Mouse (Mus musculus) NIH3T3 (cell line): Measurements from ENCODE around the gene Grrp1.
"Not testable (repeated sequence)": the region's sequence is repeated elsewhere in the genome, so short reads cannot be mapped to it uniquely, and the experiment has no call there.

Source experiments
- DNase-seq: peaks from one replicate; pipeline ENCODE4 v3.0.0-alpha.2; 2012; ENCODE audit warnings: low read depth

The Grrp1 gene

DNA sequence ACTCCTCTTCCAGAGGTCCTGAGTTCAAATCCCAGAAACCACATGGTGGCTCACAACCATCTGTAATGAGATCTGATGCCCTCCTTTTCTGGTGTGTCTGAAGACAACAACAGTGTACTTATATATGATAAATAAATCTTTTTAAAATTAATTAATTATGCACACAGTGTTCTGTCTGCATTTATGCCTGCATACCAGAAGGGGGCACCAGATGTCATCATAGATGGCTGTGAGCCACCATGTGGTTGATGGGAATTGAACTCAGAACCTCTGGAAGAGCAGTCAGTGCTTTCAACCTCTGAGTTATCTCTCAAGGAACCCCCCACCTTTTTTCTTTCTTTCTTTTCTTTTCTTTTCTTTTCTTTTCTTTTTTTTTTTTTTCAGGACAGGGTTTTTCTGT is 15.7 kb upstream of the Grrp1 start:
- DNase-seq: not testable (repeated sequence)

DNA sequence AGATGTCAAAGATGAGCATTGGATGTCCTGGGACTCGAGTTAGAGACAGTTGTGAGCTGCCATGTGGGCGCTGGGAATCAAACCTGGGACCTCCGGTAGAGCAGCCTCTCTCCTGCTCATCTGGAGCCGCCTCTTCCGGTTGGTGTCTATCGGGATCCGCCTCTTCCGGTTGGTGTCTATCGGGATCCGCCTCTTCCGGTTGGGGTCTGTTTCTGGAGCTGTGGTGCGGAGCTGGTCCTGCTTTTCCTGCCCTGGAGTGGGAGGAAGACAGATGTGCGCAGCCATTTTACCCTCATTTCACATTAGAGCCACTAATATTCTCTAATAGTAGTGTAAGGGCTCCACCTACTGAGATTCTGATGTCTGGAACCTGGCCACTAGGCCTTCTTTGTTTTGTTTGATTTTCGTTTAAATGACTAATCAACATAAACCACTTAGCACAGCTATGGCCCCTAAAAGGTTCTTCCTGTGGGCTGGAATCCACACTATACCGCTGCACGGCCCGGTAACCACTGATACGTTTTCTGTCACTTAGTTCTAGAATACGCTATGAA is 14.3 kb upstream of the Grrp1 start:
- DNase-seq: no peak

DNA sequence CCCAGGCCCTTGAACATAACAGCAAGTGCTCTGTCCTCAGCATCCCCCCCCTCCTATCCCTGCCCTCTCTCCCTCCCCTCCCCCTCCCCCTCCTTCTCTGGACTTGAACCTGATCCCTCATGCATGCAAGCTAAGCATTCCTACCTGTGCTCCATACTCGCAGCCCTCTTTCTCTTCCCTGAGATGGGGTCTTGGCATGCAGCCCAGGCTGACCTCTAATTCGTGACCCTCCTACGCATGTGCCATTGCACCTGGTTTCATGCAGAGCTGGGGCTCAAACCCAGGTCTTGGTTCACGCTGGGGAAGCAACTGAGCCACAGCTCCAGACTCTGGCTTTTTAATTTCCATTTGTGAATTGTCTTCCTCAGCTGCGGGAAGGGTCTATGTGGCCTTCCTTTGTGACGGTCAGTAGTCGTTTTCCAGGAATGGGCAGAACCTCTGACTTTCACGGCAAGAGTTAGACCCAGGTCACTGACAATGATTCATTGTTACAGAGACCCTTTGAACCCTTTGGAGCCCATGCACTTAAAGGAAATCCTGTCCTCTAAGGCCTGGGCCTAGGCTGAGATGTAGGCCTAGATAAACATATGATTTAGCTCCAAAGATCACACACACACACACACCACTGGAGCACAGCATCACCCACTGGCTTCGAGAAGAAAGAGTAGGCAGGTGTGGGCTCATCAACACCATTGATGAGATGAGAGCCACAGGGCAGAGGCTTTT is 12.1 kb upstream of the Grrp1 start:
- DNase-seq: no peak

DNA sequence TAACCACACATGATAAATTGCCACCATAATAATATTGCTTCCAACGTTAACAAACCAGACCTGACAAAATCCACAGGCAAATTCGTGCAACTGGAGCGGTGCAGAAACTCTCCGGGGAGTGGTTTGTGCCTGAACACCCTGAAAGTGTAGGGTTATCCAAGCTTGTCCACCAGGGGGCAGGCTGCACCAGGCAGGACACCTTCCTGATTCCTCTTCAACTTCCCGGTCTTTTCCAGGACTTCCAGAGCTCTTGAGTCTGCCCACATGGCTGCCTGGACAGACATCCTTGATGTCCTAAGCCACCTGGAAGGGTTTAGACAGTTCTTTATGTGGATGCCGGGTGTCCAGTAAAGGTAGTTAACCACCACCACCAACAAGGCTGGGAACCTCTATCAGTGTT is 9.3 kb upstream of the Grrp1 start:
- DNase-seq: no peak

DNA sequence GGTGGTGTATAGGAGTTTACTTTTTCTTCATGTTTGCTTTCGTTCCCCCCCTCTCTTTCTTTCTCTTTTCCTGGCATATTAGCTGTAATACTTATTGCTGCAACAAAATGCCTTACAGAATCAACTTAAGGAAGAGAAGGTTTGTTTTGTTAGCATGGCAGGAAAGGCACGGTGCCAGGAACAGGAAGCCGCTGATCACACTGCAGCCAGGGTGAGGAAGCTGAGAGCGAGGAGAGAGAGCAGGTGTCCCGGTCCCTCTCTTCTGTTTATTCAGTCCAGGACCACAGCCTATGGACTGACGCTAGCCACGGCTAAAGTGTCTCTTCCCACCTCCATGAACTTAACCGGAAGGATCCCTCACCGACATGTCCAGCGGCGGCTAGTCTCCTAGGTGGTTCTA is 4.4 kb upstream of the Grrp1 start:
- DNase-seq: no peak

DNA sequence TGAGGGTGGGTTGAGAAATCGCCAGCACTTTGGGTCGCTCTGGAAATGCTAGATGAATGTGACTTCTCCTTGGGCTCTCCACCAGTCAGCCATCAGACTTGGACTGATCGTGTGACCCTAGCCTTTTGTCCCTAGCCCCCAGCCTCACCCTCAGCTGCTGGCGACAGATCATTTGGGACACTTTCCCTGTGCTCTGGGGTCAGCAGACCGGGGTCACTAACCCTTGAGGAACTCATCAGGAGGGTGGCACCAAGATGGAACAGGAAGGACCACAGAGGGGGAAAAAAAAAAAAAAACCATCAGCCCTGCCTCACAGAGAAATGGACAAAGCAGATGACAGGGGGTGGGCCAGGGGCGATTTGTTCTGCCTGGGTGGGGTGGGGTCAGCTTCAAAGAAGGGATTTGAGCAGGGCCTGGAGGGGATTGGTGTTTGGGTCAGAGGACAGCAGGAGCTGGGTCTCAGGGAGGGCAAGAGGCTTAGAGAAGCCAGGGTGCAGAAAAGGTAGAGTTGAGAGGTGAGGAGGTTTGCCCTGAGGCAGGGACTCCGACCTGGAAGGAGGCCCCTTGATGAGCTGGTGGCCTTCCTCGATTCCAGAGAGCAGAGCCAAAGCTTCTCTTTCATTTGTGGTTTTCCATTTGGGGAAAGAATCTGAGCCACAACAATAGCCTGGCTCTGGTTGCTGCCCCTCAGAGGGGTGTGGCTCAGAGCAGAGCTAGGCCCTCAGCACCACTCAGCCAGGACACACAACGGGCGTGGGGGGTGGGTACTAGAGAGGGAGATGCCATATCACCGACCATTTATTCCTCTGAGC is 3.5 kb upstream of the Grrp1 start:
- DNase-seq: no peak

DNA sequence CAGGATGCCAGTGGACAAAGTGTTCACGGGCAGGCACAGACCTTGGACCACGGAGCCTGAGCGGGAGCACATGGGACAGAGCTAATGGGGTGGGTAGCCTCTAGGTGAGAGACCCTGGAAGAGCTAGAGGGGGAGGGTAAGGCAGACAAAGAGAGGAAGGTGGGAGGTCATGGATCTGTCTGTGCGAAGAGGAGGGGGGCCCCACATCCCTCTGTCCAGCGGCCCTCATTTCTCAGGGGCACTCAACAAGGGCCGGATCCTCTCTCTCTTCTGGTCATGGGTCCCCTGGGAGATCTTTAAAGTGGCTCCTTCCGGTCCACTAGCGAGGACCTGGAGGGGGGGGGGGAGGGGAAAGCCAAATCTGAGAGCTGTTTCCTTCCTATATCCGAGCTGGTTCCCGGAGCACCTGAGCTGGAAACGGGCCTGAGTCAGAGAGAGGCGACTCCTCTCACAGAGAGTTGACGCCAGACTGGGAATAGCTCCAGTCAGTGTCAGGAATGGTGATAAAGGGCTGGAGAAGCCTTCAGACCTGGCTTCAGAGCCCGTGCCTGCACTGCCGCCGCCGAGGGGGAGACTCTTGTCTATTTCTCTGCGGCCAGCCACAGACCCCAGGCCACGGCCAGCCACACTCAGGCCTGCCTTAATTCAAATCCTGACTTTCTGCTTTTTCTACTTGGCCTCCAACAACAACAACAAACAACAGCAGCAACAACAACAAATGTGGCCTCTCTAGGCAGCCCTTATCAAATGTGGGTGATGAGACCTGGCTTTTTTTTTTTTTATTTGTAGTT is 2.7 kb upstream of the Grrp1 start:
- DNase-seq: no peak

DNA sequence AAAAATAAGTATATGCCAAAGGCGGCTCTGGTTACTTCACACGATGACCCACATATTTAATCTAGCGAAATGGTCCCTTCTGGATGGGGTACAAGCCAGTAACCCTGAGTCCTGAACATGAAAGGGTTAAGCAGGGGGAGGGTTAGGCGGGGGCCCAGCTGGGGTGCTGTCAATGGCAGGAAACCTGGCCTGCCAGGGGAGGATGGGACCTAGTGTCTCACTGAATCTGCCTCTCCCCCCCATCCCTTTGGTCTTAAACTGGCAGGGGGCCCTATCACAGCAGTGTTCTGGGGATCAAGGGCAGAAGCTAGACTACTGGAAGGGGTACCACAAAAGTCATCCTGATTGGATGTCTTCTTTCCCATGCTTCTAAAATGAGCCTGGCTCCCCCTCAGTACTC is 1.9 kb upstream of the Grrp1 start:
- DNase-seq: no peak

DNA sequence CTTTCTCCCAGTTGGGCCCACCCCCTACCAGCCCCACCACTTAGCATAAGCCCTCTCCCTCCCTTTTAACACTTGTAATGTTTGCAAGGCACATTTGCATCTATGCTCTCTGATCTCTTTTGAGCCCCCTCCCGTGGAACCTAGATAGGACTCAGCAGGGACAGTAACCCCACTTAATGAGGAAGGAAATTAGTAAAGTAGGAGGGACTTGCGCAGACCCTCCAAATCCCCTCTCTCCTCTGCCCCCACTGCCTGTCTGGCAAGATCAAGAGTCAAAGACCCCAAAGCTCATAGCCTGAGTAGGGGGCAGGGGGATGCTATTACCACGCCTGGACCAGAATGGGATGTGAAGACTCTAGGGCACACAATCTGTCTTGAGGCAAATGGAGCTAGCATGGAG is 929 bp upstream of the Grrp1 start:
- no peak for DNase-seq

DNA sequence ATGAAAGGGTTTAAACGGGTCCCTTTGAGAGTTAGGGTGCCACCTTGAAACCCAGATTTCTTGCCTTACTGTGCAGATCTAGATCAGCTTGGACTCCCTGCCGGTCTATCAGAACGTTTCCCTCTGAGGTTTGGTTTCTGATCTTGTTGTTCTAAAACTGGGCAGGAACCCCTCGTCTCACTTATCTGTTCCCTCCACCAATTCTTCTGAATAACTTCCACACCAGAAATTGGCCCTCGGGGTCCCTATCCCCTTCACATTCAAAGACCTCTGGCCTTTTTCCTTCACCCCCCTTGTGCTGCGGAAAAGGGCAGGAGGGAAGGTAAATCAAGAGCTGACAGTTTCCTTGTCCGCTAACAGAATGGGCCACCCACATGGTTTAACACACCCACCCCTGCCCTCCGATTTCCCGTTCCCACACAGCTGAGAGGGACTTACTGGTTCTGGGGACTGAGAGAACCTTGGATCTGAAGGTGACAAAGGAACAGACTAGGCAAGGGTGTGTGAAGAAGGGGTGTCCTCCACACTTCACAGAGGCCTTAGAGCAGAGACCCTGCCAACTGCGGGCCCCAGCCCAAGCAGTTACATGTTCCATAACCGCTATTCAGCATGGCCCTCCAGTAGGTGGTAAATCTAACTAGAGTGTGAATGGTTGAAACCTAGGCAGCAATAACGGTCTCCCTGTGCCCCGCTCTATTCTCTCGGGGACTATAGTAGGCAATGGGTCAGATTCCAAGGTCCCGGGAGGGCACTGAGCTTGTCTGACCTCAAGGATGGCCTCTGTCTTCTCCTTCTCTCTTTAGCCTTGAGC is 790 bp downstream of the Grrp1 start:
- DNase-seq: no peak

DNA sequence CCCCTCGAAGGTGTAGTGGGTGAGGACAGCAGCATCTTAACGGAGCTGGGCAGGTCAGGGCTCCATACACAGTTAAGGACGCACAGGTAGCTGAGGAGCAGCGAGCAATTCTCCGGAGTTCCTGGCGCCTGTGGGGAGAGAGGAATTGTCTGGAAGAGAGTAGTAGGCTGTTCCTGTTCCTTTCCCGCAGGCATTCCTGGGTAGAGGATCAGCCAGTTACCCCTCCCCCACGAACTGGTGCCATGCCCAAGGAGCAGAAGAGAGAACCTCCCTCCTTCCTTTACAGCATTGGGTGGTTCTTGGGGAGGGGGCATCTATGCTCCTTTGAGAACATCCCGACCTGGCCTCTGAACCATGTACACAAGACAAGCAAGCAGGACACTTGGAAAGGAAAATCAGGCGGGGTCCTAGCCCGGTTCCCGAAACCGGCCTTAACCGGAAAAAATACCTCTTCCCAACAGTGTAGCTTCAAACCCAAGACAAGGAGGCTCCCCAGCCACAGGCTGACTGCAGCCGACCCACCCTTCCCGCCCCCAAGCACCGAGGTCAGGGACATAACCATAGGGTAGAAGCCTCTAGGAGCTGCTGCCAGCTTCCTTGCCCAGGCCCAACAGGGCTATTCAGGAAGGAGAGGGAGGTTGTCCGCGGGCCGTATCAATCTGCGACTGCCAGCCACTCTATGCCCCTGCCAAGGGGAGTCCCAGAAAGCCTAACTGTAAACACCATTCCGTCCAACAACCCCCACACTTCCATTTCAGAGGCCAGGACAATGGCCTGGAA is 1.6 kb downstream of the Grrp1 start:
- DNase-seq: no peak

DNA sequence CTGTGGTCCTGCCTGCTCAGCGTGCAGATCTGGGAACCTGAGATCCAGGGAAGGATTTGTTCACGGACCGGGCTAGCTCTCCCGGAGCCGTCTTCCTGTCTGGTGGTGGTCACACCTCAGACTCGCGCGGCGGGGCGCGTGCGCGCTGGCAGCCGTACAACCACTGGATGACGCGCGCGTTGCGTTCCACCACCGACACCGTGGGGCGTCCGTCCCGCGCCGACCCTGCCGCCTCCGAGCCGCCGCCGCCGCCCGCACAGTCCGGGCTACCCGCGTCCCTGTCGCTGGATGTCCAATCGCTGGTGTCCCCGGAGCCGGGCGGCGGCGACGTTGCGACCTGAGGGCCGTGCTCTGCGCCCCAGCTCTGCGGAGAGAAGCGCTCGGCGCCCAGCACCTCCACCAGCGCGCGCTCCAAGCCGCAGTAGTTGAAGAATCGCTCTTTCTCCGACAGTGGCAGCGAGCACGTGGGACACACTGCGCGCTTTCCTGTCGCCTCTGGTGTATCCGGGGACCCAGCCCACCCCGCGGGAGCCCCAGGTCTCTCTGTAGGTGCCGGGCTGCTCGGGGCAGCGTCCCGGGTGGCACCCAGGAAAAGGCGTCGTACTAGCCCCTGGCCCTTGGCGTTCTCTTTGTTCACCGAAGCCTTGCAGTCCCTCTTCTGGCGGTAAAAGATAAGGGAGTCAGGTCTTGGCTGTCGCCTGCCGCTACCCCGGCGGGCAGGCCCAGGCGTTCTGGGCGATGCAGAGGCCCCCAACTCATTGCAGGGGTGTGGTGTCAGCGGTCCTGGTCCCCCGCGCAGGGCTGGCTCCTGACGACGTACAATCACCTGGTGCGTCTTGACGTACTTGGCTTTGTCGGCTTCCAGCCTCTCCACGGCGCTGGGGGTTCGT is 2.4 kb downstream of the Grrp1 start:
- no peak for DNase-seq

DNA sequence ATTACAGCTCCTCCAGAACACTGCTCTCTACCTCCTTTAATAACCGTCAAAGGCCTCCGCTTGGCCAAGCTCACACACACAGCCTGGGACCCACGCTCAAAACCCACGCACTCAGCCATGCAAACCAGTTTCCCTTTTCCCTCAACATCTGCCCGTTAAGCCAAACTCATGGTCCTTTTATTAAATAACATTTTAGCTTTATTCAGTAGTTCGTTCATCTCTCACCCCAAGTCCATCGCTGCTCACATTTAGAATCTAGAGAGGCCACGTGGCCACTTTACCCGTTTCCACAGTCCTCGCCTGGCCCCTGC is 3.0 kb downstream of the Grrp1 start:
- no peak for DNase-seq

DNA sequence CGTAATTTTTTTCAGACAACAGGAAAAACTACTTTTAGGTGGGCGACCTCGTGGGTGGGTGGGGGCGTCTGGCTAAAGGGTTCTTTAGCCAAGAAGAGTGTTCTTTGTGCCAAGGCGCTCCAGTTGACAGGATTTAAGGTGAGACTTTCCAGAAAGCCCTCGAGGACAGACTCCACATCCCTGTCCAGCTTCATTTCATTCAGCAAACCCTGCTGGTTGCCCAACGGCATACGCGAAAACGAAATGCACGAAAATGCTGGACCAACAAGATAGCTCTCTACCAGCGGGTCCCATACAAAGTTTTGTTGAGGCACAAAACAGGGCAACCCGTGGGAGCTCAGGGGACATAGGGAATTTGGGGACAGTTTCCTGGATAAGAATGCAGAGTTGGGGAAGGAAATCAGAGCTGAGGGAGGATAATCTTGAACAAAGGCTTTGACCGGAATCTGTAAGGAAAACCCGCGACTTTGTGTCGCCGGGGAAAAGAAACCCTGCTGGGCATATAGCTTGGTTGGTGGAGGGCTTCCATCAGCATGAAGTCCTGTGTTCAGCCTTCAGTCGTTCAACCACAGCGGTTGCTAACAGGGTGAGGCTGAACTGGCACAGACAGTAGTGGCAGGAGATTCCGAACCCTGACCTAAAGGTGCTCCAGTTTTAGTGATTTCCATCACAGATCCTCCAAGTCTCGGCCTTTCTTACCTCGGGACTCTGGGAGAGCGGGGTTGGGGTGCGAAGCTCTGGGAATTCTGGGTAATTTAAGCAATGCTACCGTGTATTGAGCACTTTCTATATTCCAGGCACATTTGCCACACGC is 3.6 kb downstream of the Grrp1 start:
- no peak for DNase-seq

DNA sequence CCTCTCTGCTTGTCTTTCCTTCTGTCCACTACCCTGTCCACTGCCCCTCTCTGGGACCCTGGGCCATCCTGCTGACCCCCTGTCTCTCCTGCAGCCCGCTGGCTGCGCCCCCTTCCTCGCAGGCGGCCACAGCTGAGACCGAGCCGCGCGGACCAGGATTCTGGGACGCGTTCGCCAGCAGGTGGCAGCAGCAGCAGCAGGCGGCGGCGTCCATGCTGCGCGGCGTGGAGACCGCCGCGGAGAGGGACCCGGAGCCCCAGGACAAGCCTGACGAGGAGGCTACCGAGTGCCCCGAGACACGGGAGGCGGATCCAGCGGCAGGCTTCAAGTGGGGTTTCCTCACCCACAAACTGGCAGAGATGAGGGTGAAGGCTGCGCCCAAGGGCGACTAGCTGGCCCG is 4.3 kb downstream of the Grrp1 start:
- peak; percentile 62 for DNase-seq

DNA sequence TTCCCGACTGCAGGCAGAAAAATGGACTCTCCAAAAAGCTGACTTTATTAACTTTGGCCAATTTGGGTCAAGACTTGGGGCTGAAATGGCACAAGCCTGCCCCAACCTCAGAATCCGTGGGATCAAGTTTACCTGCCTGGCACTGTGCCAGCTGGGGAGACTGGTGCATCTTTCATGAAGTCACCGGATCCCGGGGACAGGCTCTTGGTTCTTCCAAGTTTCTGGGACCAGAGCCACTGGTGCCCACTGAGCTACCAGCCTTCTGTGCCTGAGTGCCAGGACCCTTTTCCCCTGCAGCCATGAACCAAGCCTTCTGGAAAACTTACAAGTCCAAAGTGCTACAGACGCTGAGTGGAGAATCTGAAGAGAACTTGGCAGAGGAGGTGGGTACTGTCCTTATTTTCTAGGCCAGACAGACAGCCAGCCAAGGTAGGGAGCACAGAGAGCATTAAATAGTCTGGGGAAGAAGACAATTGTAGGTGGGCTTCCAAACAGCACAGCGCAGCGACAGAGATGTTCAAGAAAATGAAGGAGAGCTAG is 7.1 kb downstream of the Grrp1 start, which contains the start of gene Gm30191:
Gene Gm30191, plus strand, starts transcription at position 217 of the 540 bp plus-strand sequence.
- DNase-seq: no peak

DNA sequence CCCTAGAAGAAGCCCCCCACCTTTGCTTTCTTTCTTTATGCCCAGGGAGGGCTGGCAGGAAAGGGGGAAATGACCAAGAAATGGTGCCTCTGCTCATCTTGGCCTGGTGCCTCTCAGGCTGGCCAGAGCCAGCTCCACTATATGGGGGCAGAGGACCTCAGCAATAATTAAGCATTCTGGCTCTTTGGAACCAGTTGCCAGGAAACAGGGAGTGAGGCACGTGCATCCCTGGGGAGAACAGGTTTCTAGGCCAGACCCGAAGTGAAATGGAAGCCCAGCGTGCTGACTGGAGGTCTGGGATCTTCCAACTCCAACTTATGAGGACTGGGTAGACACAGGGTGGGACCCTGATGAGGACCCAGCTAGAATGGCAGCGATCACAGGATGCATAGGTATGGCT is 7.7 kb downstream of the Grrp1 start:
- no peak for DNase-seq

DNA sequence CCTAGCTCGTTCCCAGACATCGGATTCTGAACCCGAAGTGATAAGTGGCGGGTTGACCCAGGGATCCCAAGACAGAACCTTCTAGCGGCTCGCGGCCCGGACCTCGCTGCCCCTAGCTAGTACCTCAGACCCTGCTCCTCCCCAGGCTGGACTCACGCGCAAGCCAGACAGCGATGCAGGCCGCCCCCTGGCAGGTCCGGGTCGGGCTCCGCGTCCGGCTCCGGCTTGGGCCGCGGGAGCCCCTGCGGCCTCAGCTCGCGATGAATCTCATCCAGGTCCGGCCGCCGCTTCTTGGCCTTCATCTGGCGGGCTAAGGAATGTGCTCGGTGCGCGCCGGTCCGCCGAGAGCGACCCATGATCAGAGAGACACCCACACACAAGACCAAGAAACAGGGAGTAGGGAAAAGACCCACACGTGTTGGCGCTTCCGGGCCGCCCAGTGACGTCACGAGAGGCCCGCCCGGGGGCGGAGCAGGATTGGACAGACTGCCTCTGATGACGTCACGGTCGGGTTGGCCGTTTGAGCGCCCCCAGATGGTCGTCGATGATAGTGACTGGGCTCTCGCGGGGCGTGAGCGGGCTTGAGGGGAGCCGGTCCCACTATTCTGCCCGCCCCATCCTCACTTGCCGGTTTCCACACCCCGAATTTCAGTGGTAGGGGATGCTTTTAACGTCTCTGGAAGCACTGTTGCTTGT is 8.6 kb downstream of the Grrp1 start, which contains the start of gene Zfp593:
Gene Zfp593, minus strand, starts transcription at position 445 of the 696 bp plus-strand sequence.
- peak; percentile 95 for DNase-seq
